Mouse (Mus musculus) stomach, embryonic 16.5 days (tissue): Measurements from ENCODE around the gene H2-DMb1. TPM values are rescaled to one million over a fixed set of nuclear protein-coding genes. Genes with fewer than 3 reads are reported as not detected.

Experiments
- ATAC-seq: fragments of 200-750 bp; cut with Nextera tagmentation; 2 replicates; pipeline ENCODE4 v1.8.0; 2017; ENCODE audit warnings: moderate number of reproducible peaks, moderate TSS enrichment; ENCODE audit not compliant: insufficient read depth, low FRiP score
- H3K27ac ChIP-seq: fragments of 300-500 bp; sonication (generic); 2 replicates; pipeline ENCODE4 v1.5.1; 2014; ENCODE audit warnings: low read length
- H3K27me3 ChIP-seq: fragments of 300-500 bp; sonication (generic); 2 replicates; pipeline ENCODE4 v1.6.1; 2014; ENCODE audit warnings: low read length, control low read depth, mixed read lengths; ENCODE audit not compliant: control insufficient read depth, insufficient read depth
- H3K36me3 ChIP-seq: fragments of 300-500 bp; sonication (generic); 2 replicates; pipeline ENCODE4 v1.6.1; 2014; ENCODE audit warnings: low read length; ENCODE audit not compliant: control insufficient read depth, insufficient read depth
- H3K4me1 ChIP-seq: fragments of 300-500 bp; sonication (generic); 2 replicates; pipeline ENCODE4 v1.6.1; 2014; ENCODE audit warnings: low read length, control low read depth, mixed read lengths; ENCODE audit not compliant: control insufficient read depth, insufficient read depth
- H3K4me2 ChIP-seq: fragments of 300-500 bp; sonication (generic); 2 replicates; pipeline ENCODE4 v1.6.1; 2014; ENCODE audit warnings: low read depth, low read length, mixed read lengths
- H3K4me3 ChIP-seq: fragments of 300-500 bp; sonication (generic); replicated peaks from 2 replicates; pipeline ENCODE4 v1.5.1; 2014; ENCODE audit warnings: mild to moderate bottlenecking, low read length
- H3K9ac ChIP-seq: fragments of 300-500 bp; sonication (generic); 2 replicates; pipeline ENCODE4 v1.6.1; 2014; ENCODE audit warnings: low read length
- H3K9me3 ChIP-seq: fragments of 300-500 bp; sonication (generic); replicated peaks from 2 replicates; pipeline ENCODE4 v1.6.1; 2016; ENCODE audit warnings: low read length, control low read depth; ENCODE audit not compliant: control insufficient read depth
- WGBS: fragments of 180-500 bp; shearing (Covaris S2); extraction: QIAGEN DNeasy Blood & Tissue Kit; methylation state at CpG from one replicate; pipeline ENCODE4 v1.1.7; 2014; 5-methylcytosine and 5-hydroxymethylcytosine counted together
- polyA plus RNA-seq: library from polyadenylated mRNA; unstranded; fragments of >200 nt; fragmentation: Nextera tagmentation; extraction: Ambion mirVana; gene quantifications from 2 replicates; pipeline ENCODE4 v1.2.1, GENCODE M21; 2015

H2-DMb1 gene
- 2.0 and 2.9 TPM in 2 replicates for polyA plus RNA-seq

- no peak within 1 kb of the TSS for H3K4me3 ChIP-seq
- WGBS: 49% methylated on average over 4 of the region's 4 CpGs
- ATAC-seq: peak; percentile 71; the same call in 1 of the 2 replicates
- no peak within 1 kb of the TSS for H3K9ac ChIP-seq
- H3K4me1 ChIP-seq: no peaks in the 10 kb centered on the region
- no peaks in the 10 kb centered on the region for H3K27me3 ChIP-seq
- H3K27ac ChIP-seq: no peak within 1 kb of the TSS
- no peaks in the 10 kb centered on the region for H3K36me3 ChIP-seq
- H3K4me2 ChIP-seq: no peak within 1 kb of the TSS
- no peaks in the 10 kb centered on the region for H3K9me3 ChIP-seq
Observed at GRCm38 (mm10) chr17:34152923-34153322, at the start of gene H2-DMb1. Gene H2-DMb1, plus strand, starts transcription at chr17:34153072.

- Histone ChIP-seq H3K4me1 (peaks cover 2% of the 10 kb centered on the region; the same call in 1 of the 2 replicates), H3K9me3 (no peaks in the 10 kb centered on the region), H3K4me3 (no peak overlapping the region), H3K36me3 (no peaks in the 10 kb centered on the region), H3K4me2 (no peak overlapping the region), H3K27me3 (no peaks in the 10 kb centered on the region), H3K27ac (no peak overlapping the region), H3K9ac (no peak overlapping the region)
- ATAC-seq: no peak
- WGBS: 61% methylated on average over 9 of the region's 9 CpGs
Observed at GRCm38 (mm10) chr17:34104804-34105203, 48.1 kb upstream of the H2-DMb1 start.

GRCm38 (mm10) chr17:34106555-34106954, 46.3 kb upstream of the H2-DMb1 start:
- H3K9ac ChIP-seq: no peak overlapping the region
- H3K27me3 ChIP-seq: no peaks in the 10 kb centered on the region
- no peak overlapping the region for H3K4me3 ChIP-seq
- ATAC-seq: no peak
- no peak overlapping the region for H3K27ac ChIP-seq
- 82% methylated on average over 7 of the region's 7 CpGs for WGBS
- H3K36me3 ChIP-seq: peaks cover 6% of the 10 kb centered on the region; the same call in 1 of the 2 replicates
- no peak overlapping the region for H3K4me2 ChIP-seq
- H3K9me3 ChIP-seq: no peaks in the 10 kb centered on the region
- peaks cover 2% of the 10 kb centered on the region; the same call in 1 of the 2 replicates for H3K4me1 ChIP-seq

- ATAC-seq: no peak
- H3K9ac ChIP-seq: no peak overlapping the region
- 80% methylated on average over 7 of the region's 7 CpGs for WGBS
Observed at GRCm38 (mm10) chr17:34107109-34107867, 45.6 kb upstream of the H2-DMb1 start.

GRCm38 (mm10) chr17:34108460-34108859, 44.4 kb upstream of the H2-DMb1 start:
- WGBS: 72% methylated on average over 5 of the region's 6 CpGs
- Histone ChIP-seq H3K9ac (no peak overlapping the region), H3K4me1 (no peaks in the 10 kb centered on the region), H3K4me2 (no peak overlapping the region), H3K27me3 (no peaks in the 10 kb centered on the region), H3K27ac (no peak overlapping the region), H3K9me3 (no peaks in the 10 kb centered on the region), H3K4me3 (no peak overlapping the region), H3K36me3 (peaks cover 25% of the 10 kb centered on the region)
- ATAC-seq: no peak

More at GRCm38 (mm10) chr17:34107109-34107867, 45.6 kb upstream of the H2-DMb1 start:
- Histone ChIP-seq H3K27ac (no peak overlapping the region), H3K4me3 (no peak overlapping the region), H3K4me1 (no peaks in the 10 kb centered on the region), H3K9me3 (no peaks in the 10 kb centered on the region), H3K4me2 (no peak overlapping the region), H3K36me3 (peaks cover 13% of the 10 kb centered on the region), H3K27me3 (no peaks in the 10 kb centered on the region)

- Histone ChIP-seq H3K9me3 (no peaks in the 10 kb centered on the region), H3K27me3 (no peaks in the 10 kb centered on the region), H3K27ac (no peak overlapping the region; the same call in 1 of the 2 replicates), H3K4me3 (no peak overlapping the region), H3K4me1 (no peaks in the 10 kb centered on the region), H3K4me2 (no peak overlapping the region), H3K36me3 (peaks cover 32% of the 10 kb centered on the region), H3K9ac (no peak overlapping the region)
- 76% methylated on average over 14 of the region's 14 CpGs for WGBS
- no peak for ATAC-seq
Observed at GRCm38 (mm10) chr17:34109038-34109805, 43.6 kb upstream of the H2-DMb1 start.

- Histone ChIP-seq H3K27ac (no peak overlapping the region; the same call in none of the 2 replicates), H3K4me1 (0 out of 2 replicates have a peak, but pooled peaks cover 2% of the 10 kb centered on the region), H3K36me3 (peaks cover 38% of the 10 kb centered on the region), H3K4me3 (no peak overlapping the region), H3K9ac (no peak overlapping the region), H3K27me3 (no peaks in the 10 kb centered on the region), H3K9me3 (no peaks in the 10 kb centered on the region), H3K4me2 (no peak overlapping the region)
- WGBS: 60% methylated on average over 3 of the region's 3 CpGs
- no peak for ATAC-seq
Observed at GRCm38 (mm10) chr17:34109806-34110195, 43.1 kb upstream of the H2-DMb1 start.

- 0 out of 2 replicates have a peak, but pooled peaks cover 3% of the 10 kb centered on the region for H3K4me1 ChIP-seq
- H3K4me2 ChIP-seq: no peak overlapping the region
- H3K36me3 ChIP-seq: peaks cover 43% of the 10 kb centered on the region
- H3K9me3 ChIP-seq: no peaks in the 10 kb centered on the region
- no peak overlapping the region for H3K9ac ChIP-seq
- peak overlapping the region; percentile 32 for H3K27ac ChIP-seq
- ATAC-seq: no peak
- 57% methylated on average over 8 of the region's 8 CpGs for WGBS
- no peaks in the 10 kb centered on the region for H3K27me3 ChIP-seq
- no peak overlapping the region for H3K4me3 ChIP-seq
Observed at GRCm38 (mm10) chr17:34110309-34110708, 42.6 kb upstream of the H2-DMb1 start.

GRCm38 (mm10) chr17:34114114-34114513, 38.8 kb upstream of the H2-DMb1 start:
- Histone ChIP-seq H3K9ac (no peak overlapping the region), H3K4me2 (no peak overlapping the region), H3K9me3 (no peaks in the 10 kb centered on the region), H3K4me3 (no peak overlapping the region), H3K36me3 (peaks cover 58% of the 10 kb centered on the region), H3K27ac (no peak overlapping the region), H3K4me1 (peaks cover 17% of the 10 kb centered on the region), H3K27me3 (no peaks in the 10 kb centered on the region)
- WGBS: 92% methylated on average over 7 of the region's 7 CpGs
- ATAC-seq: no peak
